Mouse (Mus musculus): ENCODE measurements at regions not wholly inside any gene's neighbourhood (a gene's known extent, or its start where the extent isn't known, plus 50 kb on each side); places are given as distances from the start of the nearest gene placed in this dataset.
A peak's percentile ranks its signal among the peaks of the same experiment; 100 is the strongest.

DNA sequence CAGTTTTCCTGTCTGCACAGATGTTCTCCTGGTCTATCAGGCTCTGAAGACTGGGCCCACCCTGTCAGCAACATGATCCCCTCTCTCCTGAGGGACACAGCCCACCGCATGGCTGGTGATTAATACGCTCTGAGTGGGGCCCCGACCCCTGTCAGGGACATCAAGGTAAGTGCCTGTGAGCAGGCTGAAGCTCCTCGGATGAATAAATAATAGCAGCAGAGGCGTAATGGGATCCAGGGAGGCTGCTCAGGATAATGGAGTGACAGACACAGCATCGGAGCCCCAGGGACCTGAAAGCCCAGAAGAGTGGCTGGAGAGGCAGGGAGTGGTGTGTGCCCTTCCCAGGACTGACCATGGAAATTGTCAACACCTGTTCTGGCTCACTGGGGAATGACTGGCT is 107.4 kb upstream of the Pcbd1 start:
- Histone ChIP-seq H3K4me1 (ENCODE audit: control insufficient read depth, insufficient read depth, insufficient read length, low read length) (no peaks in the 10 kb centered on the region), H3K4me3 (ENCODE audit: low read depth, low read length) (no peak overlapping the region), H3K27ac (ENCODE audit: insufficient read depth, low read depth, low read length) (no peak overlapping the region), H3K27me3 (ENCODE audit: control insufficient read depth, insufficient read depth, low read length) (no peaks in the 10 kb centered on the region), H3K36me3 (ENCODE audit: control insufficient read depth, insufficient read depth, low read length) (no peaks in the 10 kb centered on the region)
- 49% methylated on average over 6 of the region's 6 CpGs for WGBS
- TF ChIP-seq CTCF (IDR thresholded peaks at IDR 0.05; ENCODE audit: extremely low read depth, insufficient read length, insufficient replicate concordance, low read depth, low read length) (no peak), POLR2A (IDR thresholded peaks at IDR 0.05; ENCODE audit: low read depth, low read length) (no peak)

DNA sequence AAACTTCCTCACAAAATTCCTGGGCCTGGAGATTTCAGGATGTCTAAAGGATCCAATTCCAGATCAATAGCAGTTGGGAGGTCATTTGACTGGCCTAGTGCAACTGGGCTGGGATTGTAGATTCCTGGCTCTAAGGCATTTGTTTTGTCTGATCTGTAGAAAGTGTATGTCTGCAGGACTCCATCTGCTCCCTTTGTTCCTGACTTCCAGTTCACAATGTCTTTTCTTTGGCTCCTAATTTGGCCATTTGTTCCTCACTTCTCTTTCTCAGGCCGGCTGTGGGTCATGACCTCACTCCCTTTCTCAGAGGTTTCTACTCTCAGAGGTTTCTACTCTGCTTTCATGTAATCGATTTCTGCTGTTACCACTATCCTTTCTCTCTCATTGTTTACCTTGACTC is 115.5 kb upstream of the Pcbd1 start:
- no peak overlapping the region for H3K4me3 ChIP-seq (ENCODE audit: low read depth, low read length)
- WGBS: 63% methylated on average over 2 of the region's 2 CpGs

DNA sequence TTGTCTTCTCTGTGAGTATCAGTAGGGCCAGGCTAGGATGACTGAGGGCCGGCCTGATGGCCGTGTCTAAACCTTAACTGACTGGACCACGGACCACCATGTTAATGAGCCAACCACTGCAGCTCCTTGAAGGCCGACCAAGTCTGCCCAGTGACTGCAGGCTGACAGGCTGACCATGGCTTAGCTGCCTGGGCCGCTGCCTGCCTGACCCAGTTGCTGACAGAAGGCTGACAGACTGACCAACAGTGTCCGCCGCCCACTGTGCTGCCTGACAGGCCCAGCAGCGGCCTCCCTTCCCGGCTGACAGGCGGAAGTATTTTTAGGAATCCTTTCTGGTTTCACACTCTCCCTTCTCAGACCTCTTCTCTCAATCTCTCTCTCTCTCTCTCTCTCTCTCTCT is 124.3 kb upstream of the Pcbd1 start:
- 83% methylated on average over 10 of the region's 10 CpGs for WGBS
- no peak overlapping the region for H3K27ac ChIP-seq (ENCODE audit: insufficient read depth, low read depth, low read length)
- no peaks in the 10 kb centered on the region for H3K36me3 ChIP-seq (ENCODE audit: control insufficient read depth, insufficient read depth, low read length)
- no peak for TF ChIP-seq POLR2A (IDR thresholded peaks at IDR 0.05; ENCODE audit: low read depth, low read length)
- no peak for TF ChIP-seq CTCF (IDR thresholded peaks at IDR 0.05; ENCODE audit: extremely low read depth, insufficient read length, insufficient replicate concordance, low read depth, low read length)
- no peak overlapping the region for H3K4me3 ChIP-seq (ENCODE audit: low read depth, low read length)
- no peaks in the 10 kb centered on the region for H3K4me1 ChIP-seq (ENCODE audit: control insufficient read depth, insufficient read depth, insufficient read length, low read length)
- H3K27me3 ChIP-seq (ENCODE audit: control insufficient read depth, insufficient read depth, low read length): no peaks in the 10 kb centered on the region

More for the DNA sequence above, 115.5 kb upstream of the Pcbd1 start:
- no peak overlapping the region for H3K27ac ChIP-seq (ENCODE audit: insufficient read depth, low read depth, low read length)
- no peaks in the 10 kb centered on the region for H3K27me3 ChIP-seq (ENCODE audit: control insufficient read depth, insufficient read depth, low read length)
- no peaks in the 10 kb centered on the region for H3K36me3 ChIP-seq (ENCODE audit: control insufficient read depth, insufficient read depth, low read length)
- H3K4me1 ChIP-seq (ENCODE audit: control insufficient read depth, insufficient read depth, insufficient read length, low read length): no peaks in the 10 kb centered on the region
- no peak for TF ChIP-seq CTCF (IDR thresholded peaks at IDR 0.05; ENCODE audit: extremely low read depth, insufficient read length, insufficient replicate concordance, low read depth, low read length)
- TF ChIP-seq POLR2A (IDR thresholded peaks at IDR 0.05; ENCODE audit: low read depth, low read length): no peak

DNA sequence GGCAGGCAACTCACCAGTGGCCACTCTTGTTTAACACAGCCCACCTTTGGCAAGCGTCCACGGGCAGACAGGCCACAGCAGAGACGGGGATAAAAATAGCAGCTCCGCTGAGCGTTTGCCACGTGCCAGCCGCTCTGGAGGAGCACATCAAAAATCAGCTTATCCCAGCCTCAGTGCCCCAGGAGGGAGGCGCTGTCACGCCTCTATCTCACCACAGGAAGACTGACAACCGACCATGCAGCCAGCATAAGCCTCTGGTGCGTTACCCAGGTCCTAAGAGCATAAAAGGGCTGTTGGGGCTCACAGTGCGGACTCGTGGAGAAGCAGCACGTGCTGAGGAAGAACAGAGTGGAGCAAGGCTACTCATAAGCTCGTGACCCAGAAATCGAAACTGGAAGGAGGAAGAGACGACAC is 126.4 kb upstream of the Unc5b start:
- 30% methylated on average over 17 of the region's 17 CpGs for whole genome bisulfite sequencing
- H3K4me3 ChIP-seq (ENCODE audit: low read depth, low read length): peak overlapping the region; percentile 2
- TF ChIP-seq CTCF (IDR thresholded peaks at IDR 0.05; ENCODE audit: extremely low read depth, insufficient read length, insufficient replicate concordance, low read depth, low read length) (no peak), POLR2A (IDR thresholded peaks at IDR 0.05; ENCODE audit: low read depth, low read length) (no peak)

GRCm38 (mm10) chr10:60955467-60955866 is 124.1 kb upstream of the Unc5b start:
- Histone ChIP-seq H3K27ac (ENCODE audit: insufficient read depth, low read depth, low read length) (no peak overlapping the region), H3K4me3 (ENCODE audit: low read depth, low read length) (no peak overlapping the region), H3K27me3 (ENCODE audit: control insufficient read depth, insufficient read depth, low read length) (no peaks in the 10 kb centered on the region), H3K36me3 (ENCODE audit: control insufficient read depth, insufficient read depth, low read length) (no peaks in the 10 kb centered on the region), H3K4me1 (ENCODE audit: control insufficient read depth, insufficient read depth, insufficient read length, low read length) (no peaks in the 10 kb centered on the region; the same call in 1 of the 2 replicates)
- 59% methylated on average over 9 of the region's 9 CpGs for WGBS
- TF ChIP-seq CTCF (IDR thresholded peaks at IDR 0.05; ENCODE audit: extremely low read depth, insufficient read length, insufficient replicate concordance, low read depth, low read length) (no peak), POLR2A (IDR thresholded peaks at IDR 0.05; ENCODE audit: low read depth, low read length) (no peak)

More for the DNA sequence above, 126.4 kb upstream of the Unc5b start:
- no peaks in the 10 kb centered on the region for H3K36me3 ChIP-seq (ENCODE audit: control insufficient read depth, insufficient read depth, low read length)
- H3K4me1 ChIP-seq (ENCODE audit: control insufficient read depth, insufficient read depth, insufficient read length, low read length): no peaks in the 10 kb centered on the region; the same call in 1 of the 2 replicates
- no peaks in the 10 kb centered on the region for H3K27me3 ChIP-seq (ENCODE audit: control insufficient read depth, insufficient read depth, low read length)
- no peak overlapping the region for H3K27ac ChIP-seq (ENCODE audit: insufficient read depth, low read depth, low read length)

GRCm38 (mm10) chr10:60952495-60952894 is 121.1 kb upstream of the Unc5b start:
- WGBS: 11% methylated on average over 7 of the region's 7 CpGs
- Histone ChIP-seq H3K27ac (ENCODE audit: insufficient read depth, low read depth, low read length) (no peak overlapping the region), H3K4me1 (ENCODE audit: control insufficient read depth, insufficient read depth, insufficient read length, low read length) (no peaks in the 10 kb centered on the region), H3K36me3 (ENCODE audit: control insufficient read depth, insufficient read depth, low read length) (no peaks in the 10 kb centered on the region), H3K4me3 (ENCODE audit: low read depth, low read length) (no peak overlapping the region), H3K27me3 (ENCODE audit: control insufficient read depth, insufficient read depth, low read length) (no peaks in the 10 kb centered on the region)
- TF ChIP-seq CTCF (IDR thresholded peaks at IDR 0.05; ENCODE audit: extremely low read depth, insufficient read length, insufficient replicate concordance, low read depth, low read length): no peak

GRCm38 (mm10) chr10:60948983-60949677 is 117.7 kb upstream of the Unc5b start:
- Histone ChIP-seq H3K27ac (ENCODE audit: insufficient read depth, low read depth, low read length) (no peak overlapping the region), H3K27me3 (ENCODE audit: control insufficient read depth, insufficient read depth, low read length) (no peaks in the 10 kb centered on the region), H3K4me3 (ENCODE audit: low read depth, low read length) (no peak overlapping the region), H3K36me3 (ENCODE audit: control insufficient read depth, insufficient read depth, low read length) (no peaks in the 10 kb centered on the region), H3K4me1 (ENCODE audit: control insufficient read depth, insufficient read depth, insufficient read length, low read length) (no peaks in the 10 kb centered on the region)
- TF ChIP-seq CTCF (IDR thresholded peaks at IDR 0.05; ENCODE audit: extremely low read depth, insufficient read length, insufficient replicate concordance, low read depth, low read length): no peak
- TF ChIP-seq POLR2A (IDR thresholded peaks at IDR 0.05; ENCODE audit: low read depth, low read length): no peak
- 49% methylated on average over 7 of the region's 7 CpGs for WGBS

Measured in small intestine, adult 2 months (tissue).